11 mouse cellular contexts compared by ENCODE assay signal in genomic region chr8:115150446-115151109, GRCm38 (mm10).
DNase-seq lines count a peak whose midpoint lies in the region; ATAC-seq lines count a peak whose summit lies in the region.
"Had no signal": no experiment of that assay in that cellular context is flagged by ENCODE, and none has a peak within 500 bp of the region (broad histone marks: within the 10 kb centered on the region; RNA-seq: fewer than 3 reads in every experiment).

No protein-coding gene starts in this region.

- H3K27me3 ChIP-seq in heart, embryonic 12.5 days (replicated peaks), result peaks cover 14% of the 10 kb centered on the region; the same call in 1 of the 2 replicates
- peaks cover 52% of the 10 kb centered on the region for H3K27me3 ChIP-seq in embryonic facial prominence, embryonic 10.5 days (replicated peaks; ENCODE audit: low read depth, poor library complexity, severe bottlenecking)
- no peaks in the 10 kb centered on the region for H3K27me3 ChIP-seq in intestine, embryonic 16.5 days (replicated peaks; ENCODE audit: control insufficient read depth, insufficient read depth, low read length)
- peaks cover 37% of the 10 kb centered on the region for H3K27me3 ChIP-seq in midbrain, embryonic 13.5 days

- no peaks in the 10 kb centered on the region for H3K36me3 ChIP-seq in heart, embryonic 12.5 days
- H3K36me3 ChIP-seq in embryonic facial prominence, embryonic 10.5 days (replicated peaks), result no peaks in the 10 kb centered on the region
- no peaks in the 10 kb centered on the region for H3K36me3 ChIP-seq in intestine, embryonic 16.5 days (ENCODE audit: control insufficient read depth, insufficient read depth, low read length)
- no peaks in the 10 kb centered on the region for H3K36me3 ChIP-seq in midbrain, embryonic 13.5 days

- no peak overlapping the region for H3K4me3 ChIP-seq in heart, embryonic 12.5 days
- H3K4me3 ChIP-seq in embryonic facial prominence, embryonic 10.5 days, result no peak overlapping the region
- H3K4me3 ChIP-seq in intestine, embryonic 16.5 days (ENCODE audit: low read length), result no peak overlapping the region
- H3K4me3 ChIP-seq in midbrain, embryonic 13.5 days (replicated peaks), result no peak overlapping the region

- H3K4me2 ChIP-seq in heart, embryonic 12.5 days, result peak overlapping the region; percentile 14
- H3K4me2 ChIP-seq in intestine, embryonic 16.5 days (ENCODE audit: low read depth, low read length), result no peak overlapping the region
- H3K4me2 ChIP-seq in midbrain, embryonic 13.5 days (replicated peaks), result no peak overlapping the region

- no peak for DNase-seq in heart, adult 8-10 months (ENCODE audit: low spot score)
- DNase-seq in embryonic facial prominence, embryonic 10.5 days (ENCODE audit: low spot score), result no peak
- no peak for DNase-seq in right cerebral cortex, adult 2 months (ENCODE audit: low spot score in 2 of 2)
- no peak for DNase-seq in kidney, postnatal 4 days
- DNase-seq: lung, adult 2 months; retina, postnatal 1 day had no signal

- no peak for ATAC-seq in heart, embryonic 12.5 days (ENCODE audit: insufficient number of reproducible peaks, low FRiP score)
- peak; percentile 81 for ATAC-seq in intestine, embryonic 16.5 days
- peak; percentile 54 for ATAC-seq in midbrain, embryonic 13.5 days
- ATAC-seq in activated CD4-positive, CD25-positive, alpha-beta regulatory T cell, adult 4 months, result no peak
- ATAC-seq: CD4-positive, CD25-positive, alpha-beta regulatory T cell, adult 4 months had no signal

- 46% methylated on average over 24 of the region's 24 CpGs for WGBS in heart, embryonic 12.5 days
- WGBS in embryonic facial prominence, embryonic 10.5 days, result 72% methylated on average over 24 of the region's 24 CpGs
- 42% methylated on average over 24 of the region's 24 CpGs for WGBS in intestine, embryonic 16.5 days
- 64% methylated on average over 24 of the region's 24 CpGs for WGBS in midbrain, embryonic 13.5 days

- no peak overlapping the region for H3K27ac ChIP-seq in heart, embryonic 12.5 days (ENCODE audit: poor library complexity, severe bottlenecking)
- H3K27ac ChIP-seq in embryonic facial prominence, embryonic 10.5 days (replicated peaks), result peak overlapping the region; percentile 26
- H3K27ac ChIP-seq in intestine, embryonic 16.5 days (ENCODE audit: low read length), result no peak overlapping the region
- H3K27ac ChIP-seq in midbrain, embryonic 13.5 days, result peak overlapping the region; percentile 25; the same call in 1 of the 2 replicates

- H3K4me1 ChIP-seq in heart, embryonic 12.5 days (replicated peaks), result peaks cover 30% of the 10 kb centered on the region
- H3K4me1 ChIP-seq in embryonic facial prominence, embryonic 10.5 days, result peaks cover 22% of the 10 kb centered on the region
- H3K4me1 ChIP-seq in intestine, embryonic 16.5 days (ENCODE audit: control insufficient read depth, insufficient read depth, low read length), result peaks cover 5% of the 10 kb centered on the region
- peaks cover 38% of the 10 kb centered on the region for H3K4me1 ChIP-seq in midbrain, embryonic 13.5 days (replicated peaks)

- H3K9ac ChIP-seq in heart, embryonic 12.5 days, result no peak overlapping the region
- H3K9ac ChIP-seq in intestine, embryonic 16.5 days (ENCODE audit: low read depth, low read length), result peak overlapping the region; percentile 8; the same call in 1 of the 2 replicates
- H3K9ac ChIP-seq in midbrain, embryonic 13.5 days (replicated peaks), result no peak overlapping the region

- no peaks in the 10 kb centered on the region for H3K9me3 ChIP-seq in heart, embryonic 12.5 days (replicated peaks)
- no peaks in the 10 kb centered on the region for H3K9me3 ChIP-seq in embryonic facial prominence, embryonic 10.5 days
- H3K9me3 ChIP-seq in intestine, embryonic 16.5 days (ENCODE audit: control insufficient read depth, low read length), result no peaks in the 10 kb centered on the region
- no peaks in the 10 kb centered on the region for H3K9me3 ChIP-seq in midbrain, embryonic 13.5 days

Comparison
In these comparisons a context has a peak if more than half of its experiments do, and no peak if none do; other contexts are left out.
1. ATAC-seq: peak in intestine, embryonic 16.5 days (single experiment) and midbrain, embryonic 13.5 days (single experiment); none in heart, embryonic 12.5 days (single experiment) and activated CD4-positive, CD25-positive, alpha-beta regulatory T cell, adult 4 months (single experiment).
2. H3K27ac ChIP-seq: peak in embryonic facial prominence, embryonic 10.5 days (single experiment) and midbrain, embryonic 13.5 days (single experiment); none in heart, embryonic 12.5 days (single experiment) and intestine, embryonic 16.5 days (single experiment).